Mouse (Mus musculus) spleen, adult 2 months (tissue): Measurements from ENCODE around the gene Parp3. TPM values are rescaled to one million over a fixed set of nuclear protein-coding genes. Genes with fewer than 3 reads are reported as not detected.

Experiments
- DNase-seq, 2 experiments: peaks; one replicate each; pipeline versions ENCODE4 v3.0.0 to v3.0.0-alpha.2; 2012 to 2021; ENCODE audit warnings: low spot score in 2 of 2, low read depth in 1 of 2
- H3K27ac ChIP-seq: fragments of 200-500 bp; 2 replicates; pipeline ENCODE4 v1.5.1; 2012; ENCODE audit warnings: low read length, inconsistent platforms; ENCODE audit not compliant: insufficient read depth
- H3K27me3 ChIP-seq: fragments of 200-500 bp; 2 replicates; pipeline ENCODE4 v1.6.1; 2012; ENCODE audit warnings: mild to moderate bottlenecking, moderate library complexity, low read length, inconsistent platforms; ENCODE audit not compliant: control insufficient read depth, insufficient read depth
- H3K36me3 ChIP-seq: fragments of 200-500 bp; 2 replicates; pipeline ENCODE4 v1.6.1; 2012; ENCODE audit warnings: mild to moderate bottlenecking, low read length, inconsistent platforms; ENCODE audit not compliant: control insufficient read depth, insufficient read depth
- H3K4me1 ChIP-seq: fragments of 200-500 bp; 2 replicates; pipeline ENCODE4 v1.6.1; 2011; ENCODE audit warnings: inconsistent platforms; ENCODE audit not compliant: control insufficient read depth, insufficient read depth, insufficient read length
- H3K4me3 ChIP-seq: fragments of 200-500 bp; 2 replicates; pipeline ENCODE4 v1.5.1; 2011; ENCODE audit warnings: mild to moderate bottlenecking, inconsistent platforms; ENCODE audit not compliant: insufficient read depth, insufficient read length; ENCODE audit errors: extremely low read depth
- CTCF ChIP-seq: fragments of 200-500 bp; IDR thresholded peaks from 2 replicates; pipeline ENCODE4 v1.5.1; 2011; ENCODE audit warnings: mild to moderate bottlenecking, inconsistent platforms; ENCODE audit not compliant: insufficient read depth, insufficient read length, insufficient replicate concordance; ENCODE audit errors: extremely low read depth
- POLR2A ChIP-seq: fragments of 200-500 bp; IDR thresholded peaks from 2 replicates; pipeline ENCODE4 v1.6.1; 2011; ENCODE audit warnings: low read depth, low read length, inconsistent platforms
- WGBS: fragments of 180-500 bp; shearing (Covaris S2); methylation state at CpG from one replicate; pipeline ENCODE4 v1.1.7; 2018; 5-methylcytosine and 5-hydroxymethylcytosine counted together
- polyA plus RNA-seq: library from polyadenylated mRNA; depleted of rRNA; stranded (reverse); fragments of >200 nt; gene quantifications from 2 replicates; pipeline ENCODE4 v1.2.3, GENCODE M21; 2012

Gene Parp3
- polyA plus RNA-seq, 1 experiment: 43.3 TPM

DNA sequence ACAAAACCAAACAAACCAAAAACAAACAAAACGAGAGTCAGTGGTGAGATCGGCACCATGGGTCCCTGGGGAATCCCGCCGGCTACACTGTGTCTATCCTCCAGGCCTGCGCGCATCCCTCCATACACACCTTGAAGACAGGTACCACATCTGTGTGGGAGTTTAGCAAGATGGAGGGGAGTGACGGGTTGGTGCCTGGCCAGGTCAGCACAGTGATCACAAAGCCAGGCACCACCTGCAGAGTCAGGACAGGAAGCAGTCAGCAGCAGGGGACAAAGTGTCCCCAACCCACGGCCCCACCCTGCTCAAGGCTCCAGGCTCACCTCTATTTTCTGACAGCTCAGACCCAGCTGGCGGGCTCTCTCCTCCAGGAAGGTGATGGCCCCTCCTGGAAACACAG lies 40.2 kb downstream of the Parp3 start:
- H3K36me3 ChIP-seq: peaks cover 17% of the 10 kb centered on the region
- 85% methylated on average over 9 of the region's 9 CpGs for WGBS
- no peak for DNase-seq

DNA sequence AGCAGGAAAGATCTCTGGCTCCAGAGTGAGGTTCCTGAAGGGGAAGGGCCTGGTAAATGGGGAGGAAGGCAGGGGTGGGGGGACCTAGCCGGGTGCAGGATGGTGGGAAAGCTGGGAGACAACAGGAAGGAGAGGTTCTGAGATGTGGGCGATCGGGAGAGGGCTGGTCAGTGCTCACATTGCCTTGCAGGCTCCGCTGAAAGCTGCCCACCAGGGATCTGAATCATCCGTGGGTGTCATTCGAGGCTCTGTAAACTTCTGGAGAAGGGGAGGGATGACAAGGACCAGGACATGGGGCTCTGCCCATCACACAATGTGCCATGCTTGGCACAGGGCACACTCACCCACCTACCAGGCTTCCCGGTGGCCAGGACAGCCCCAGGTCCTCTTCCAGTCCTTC lies 43.4 kb downstream of the Parp3 start:
- DNase-seq: no peak
- WGBS: 81% methylated on average over 7 of the region's 7 CpGs
- Histone ChIP-seq H3K27ac (no peak overlapping the region), H3K4me1 (peaks cover 6% of the 10 kb centered on the region; the same call in 1 of the 2 replicates), H3K36me3 (peaks cover 25% of the 10 kb centered on the region), H3K4me3 (no peak overlapping the region), H3K27me3 (no peaks in the 10 kb centered on the region)
- TF ChIP-seq CTCF (no peak), POLR2A (no peak)

More for the DNA sequence above, 40.2 kb downstream of the Parp3 start:
- no peak overlapping the region for H3K27ac ChIP-seq
- no peak for TF ChIP-seq POLR2A
- TF ChIP-seq CTCF: no peak
- H3K27me3 ChIP-seq: no peaks in the 10 kb centered on the region
- H3K4me1 ChIP-seq: peaks cover 6% of the 10 kb centered on the region; the same call in 1 of the 2 replicates
- no peak overlapping the region for H3K4me3 ChIP-seq

- Histone ChIP-seq H3K36me3 (peaks cover 25% of the 10 kb centered on the region), H3K27me3 (no peaks in the 10 kb centered on the region), H3K4me1 (no peaks in the 10 kb centered on the region; the same call in 1 of the 2 replicates), H3K4me3 (peak overlapping the region; percentile 65), H3K27ac (peak overlapping the region; percentile 87)
- no peak for DNase-seq
- TF ChIP-seq CTCF: no peak
- TF ChIP-seq POLR2A: no peak
- 2% methylated on average over 4 of the region's 4 CpGs for WGBS
Measured at GRCm38 (mm10) chr9:106430015-106430264, 46.8 kb downstream of the Parp3 start.

DNA sequence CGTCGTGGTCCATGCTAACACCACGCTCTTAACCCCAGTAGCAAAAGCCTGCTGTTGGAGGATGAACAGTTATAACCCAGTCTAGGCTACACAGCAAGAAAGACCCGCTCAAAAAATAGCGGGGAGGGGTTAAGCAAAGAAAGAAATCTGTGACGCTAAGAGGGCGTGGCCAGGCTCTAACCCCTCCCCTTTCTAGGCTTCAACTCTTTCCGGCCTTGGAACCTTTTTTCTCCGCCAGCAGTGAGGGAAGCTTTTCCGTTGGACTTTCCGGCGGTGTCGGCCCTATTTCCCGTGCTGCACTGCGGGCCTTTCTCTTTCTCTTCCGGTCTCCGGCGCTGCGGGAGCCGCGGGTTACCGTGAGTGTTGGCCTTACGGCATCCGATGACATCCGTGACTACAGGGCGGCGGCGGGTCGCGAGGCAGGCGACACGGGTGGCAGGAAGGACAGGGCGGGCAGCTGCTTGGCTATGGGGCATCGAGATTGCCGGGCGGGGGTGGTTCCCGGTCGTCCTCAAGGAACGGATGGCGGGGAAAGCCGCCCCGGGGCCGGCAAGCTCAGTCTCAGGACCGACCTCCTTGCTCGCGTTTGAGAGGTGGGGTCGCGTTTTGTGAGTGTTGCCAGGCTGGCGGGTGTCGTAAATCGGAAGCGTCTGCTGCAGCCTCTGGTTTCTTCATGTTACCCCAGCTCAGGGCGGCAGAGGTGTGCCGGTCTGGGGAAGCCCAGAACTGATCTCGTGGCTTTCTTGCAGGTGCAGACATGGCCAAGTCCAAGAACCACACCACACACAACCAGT lies 47.3 kb downstream of the Parp3 start, which contains the start of gene Rpl29:
Rpl29 (plus strand) TSS at position 234 of the 794 bp plus-strand sequence.
- no peaks in the 10 kb centered on the region for H3K27me3 ChIP-seq
- H3K4me1 ChIP-seq: no peaks in the 10 kb centered on the region; the same call in 1 of the 2 replicates
- peak within 1 kb of the TSS; percentile 87 for H3K27ac ChIP-seq
- peak within 1 kb of the TSS; percentile 65 for H3K4me3 ChIP-seq
- H3K36me3 ChIP-seq: peaks cover 25% of the 10 kb centered on the region
- peak; percentile 89 to 91 for DNase-seq
- WGBS: under 1% methylated on average over 55 of the region's 55 CpGs
- TF ChIP-seq CTCF (no peak), POLR2A (peak; percentile 32; the same call in 1 of the 2 replicates)

DNA sequence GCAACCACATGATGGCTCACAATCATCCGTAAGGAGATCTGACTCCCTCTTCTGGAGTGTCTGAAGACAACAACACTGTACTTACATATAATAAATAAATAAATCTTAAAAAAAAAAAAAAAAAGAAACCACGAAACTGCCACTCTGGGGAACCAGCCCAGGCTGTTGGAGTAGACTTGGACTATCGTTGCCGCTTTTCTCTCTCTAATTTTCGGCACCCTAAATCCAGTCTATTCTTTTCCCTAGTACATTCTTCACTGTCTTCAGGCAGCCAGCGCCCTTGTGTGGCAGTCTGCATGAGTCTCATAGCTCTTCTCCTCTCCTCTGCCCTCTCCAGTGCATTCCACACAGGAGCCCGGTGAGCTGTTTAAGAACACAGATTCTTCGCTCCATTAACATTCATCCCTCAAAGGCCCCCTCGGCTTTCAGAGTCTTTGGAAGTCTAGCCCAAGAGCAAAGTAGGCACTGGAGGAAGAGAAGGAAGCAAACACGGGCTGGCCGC lies 48.0 kb downstream of the Parp3 start:
- no peak for TF ChIP-seq CTCF
- no peak for TF ChIP-seq POLR2A

DNA sequence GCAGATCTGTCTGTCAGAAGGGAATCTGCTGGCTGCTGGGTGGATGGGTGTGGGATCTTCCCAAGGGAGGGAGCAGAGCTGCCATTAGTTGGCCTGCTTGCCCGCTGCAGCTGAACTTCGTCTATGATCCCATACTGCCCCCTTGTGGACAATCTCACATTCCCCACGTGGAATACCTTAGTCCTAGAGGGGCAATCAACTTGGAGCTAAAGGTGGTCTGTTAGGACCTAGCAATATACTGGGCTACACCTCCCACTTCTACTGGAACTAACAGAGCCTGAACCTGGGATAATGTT lies 54.9 kb downstream of the Parp3 start:
- Histone ChIP-seq H3K27me3 (no peaks in the 10 kb centered on the region; the same call in 1 of the 2 replicates), H3K4me1 (peaks cover 2% of the 10 kb centered on the region; the same call in 1 of the 2 replicates), H3K4me3 (no peak overlapping the region), H3K27ac (no peak overlapping the region), H3K36me3 (no peaks in the 10 kb centered on the region)
- TF ChIP-seq POLR2A: no peak
- peak; percentile 86; the same call in 1 of the 2 replicates for TF ChIP-seq CTCF
- peak; percentile 56 to 77 for DNase-seq
- WGBS: 1% methylated on average over 3 of the region's 3 CpGs

More for the DNA sequence above, 48.0 kb downstream of the Parp3 start:
- peak overlapping the region; percentile 65 for H3K4me3 ChIP-seq
- peaks cover 25% of the 10 kb centered on the region for H3K36me3 ChIP-seq
- H3K27me3 ChIP-seq: no peaks in the 10 kb centered on the region
- no peaks in the 10 kb centered on the region; the same call in 1 of the 2 replicates for H3K4me1 ChIP-seq
- WGBS: 11% methylated on average over 11 of the region's 11 CpGs
- DNase-seq: no peak
- H3K27ac ChIP-seq: peak overlapping the region; percentile 69
